Mouse (Mus musculus): ENCODE measurements at regions not wholly inside any gene's neighbourhood (a gene's known extent, or its start where the extent isn't known, plus 50 kb on each side); places are given as distances from the start of the nearest gene placed in this dataset.

GRCm38 (mm10) chr6:117237096-117237495 lies 68.8 kb downstream of the Cxcl12 start:
- in situ Hi-C loops (cut with MseI, MboI): no loop called here

DNA sequence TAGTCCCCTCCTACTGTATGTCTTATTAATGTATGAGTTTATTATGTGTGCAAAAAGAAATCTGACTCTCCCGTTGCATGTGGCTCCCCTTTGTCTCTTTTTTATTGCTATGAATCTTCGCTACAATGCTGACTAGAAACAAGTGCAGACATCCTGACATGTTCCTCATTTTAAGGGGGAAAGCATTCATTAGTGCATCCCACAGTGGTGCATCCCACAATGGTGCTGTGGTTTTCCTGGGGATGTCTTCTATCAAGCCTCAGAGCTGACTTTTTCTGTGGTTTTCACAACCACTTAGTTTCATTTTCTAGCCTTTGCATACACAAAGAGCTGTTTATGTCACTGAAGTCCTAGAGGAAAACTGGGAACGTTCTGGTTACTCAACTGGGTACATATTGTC lies 72.9 kb downstream of the Cxcl12 start:
- in situ Hi-C loops (cut with MseI, MboI): no loop called here

- in situ Hi-C loops (cut with MseI, MboI): no loop called here
Observed at GRCm38 (mm10) chr6:117245398-117245797, 77.1 kb downstream of the Cxcl12 start.

GRCm38 (mm10) chr6:117245849-117246248 lies 77.5 kb downstream of the Cxcl12 start:
- in situ Hi-C loops (cut with MseI, MboI): no loop called here

GRCm38 (mm10) chr6:117249230-117249921 lies 81.0 kb downstream of the Cxcl12 start:
- in situ Hi-C loops (cut with MseI, MboI): no loop called here

- in situ Hi-C loops (cut with MseI, MboI): no loop called here
Observed at GRCm38 (mm10) chr6:117250051-117250450, 81.7 kb downstream of the Cxcl12 start.

DNA sequence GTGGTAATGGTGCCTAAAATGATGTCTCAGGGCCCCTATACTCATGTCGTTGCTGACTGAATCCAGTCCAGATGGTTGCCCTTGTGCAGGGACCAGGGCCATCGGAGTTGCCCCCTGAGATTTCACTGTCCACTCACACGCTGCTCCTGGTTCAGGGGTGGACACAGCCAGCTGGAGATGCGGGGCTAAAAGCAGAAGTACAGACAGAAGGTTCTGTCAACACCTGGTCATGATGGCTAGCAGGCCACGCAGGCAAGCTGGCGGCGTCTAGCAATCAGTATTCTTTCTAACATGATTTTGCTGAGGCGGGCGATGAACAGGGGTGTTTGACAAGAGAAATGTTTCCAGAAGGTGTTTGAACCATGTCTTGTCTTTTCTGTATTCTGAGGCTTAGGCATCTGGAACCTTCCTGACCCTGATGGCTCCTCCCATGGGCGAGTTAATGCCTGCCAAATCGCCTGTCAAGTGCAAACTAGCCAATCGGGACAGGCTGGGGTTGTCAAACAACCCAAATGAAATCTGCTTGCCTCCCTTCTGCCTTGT lies 83.1 kb downstream of the Cxcl12 start:
- in situ Hi-C loops (cut with MseI, MboI): no loop called here

- in situ Hi-C loops (cut with MseI, MboI): no loop called here
Observed at GRCm38 (mm10) chr6:117252361-117252760, 84.0 kb downstream of the Cxcl12 start.

DNA sequence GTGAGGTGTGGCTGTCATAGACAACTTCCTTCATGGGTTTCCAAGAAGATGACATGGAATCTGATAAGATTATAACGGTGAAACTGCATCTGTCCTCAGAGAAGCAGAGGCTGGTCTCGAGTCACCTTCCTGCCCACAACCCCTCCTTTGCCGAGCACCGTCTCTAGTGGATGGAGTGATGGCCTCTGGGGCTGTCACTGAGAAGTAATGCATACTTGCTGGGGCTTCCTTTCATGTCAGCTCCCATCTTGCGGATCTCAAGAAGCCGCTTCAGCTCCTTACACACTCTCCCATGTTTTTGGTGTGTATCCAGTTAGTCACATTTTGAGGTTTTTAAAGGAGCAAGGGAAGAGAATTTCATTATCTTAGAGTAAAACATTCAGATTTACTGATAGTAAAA lies 84.7 kb downstream of the Cxcl12 start:
- in situ Hi-C loops (cut with MseI, MboI): no loop called here

DNA sequence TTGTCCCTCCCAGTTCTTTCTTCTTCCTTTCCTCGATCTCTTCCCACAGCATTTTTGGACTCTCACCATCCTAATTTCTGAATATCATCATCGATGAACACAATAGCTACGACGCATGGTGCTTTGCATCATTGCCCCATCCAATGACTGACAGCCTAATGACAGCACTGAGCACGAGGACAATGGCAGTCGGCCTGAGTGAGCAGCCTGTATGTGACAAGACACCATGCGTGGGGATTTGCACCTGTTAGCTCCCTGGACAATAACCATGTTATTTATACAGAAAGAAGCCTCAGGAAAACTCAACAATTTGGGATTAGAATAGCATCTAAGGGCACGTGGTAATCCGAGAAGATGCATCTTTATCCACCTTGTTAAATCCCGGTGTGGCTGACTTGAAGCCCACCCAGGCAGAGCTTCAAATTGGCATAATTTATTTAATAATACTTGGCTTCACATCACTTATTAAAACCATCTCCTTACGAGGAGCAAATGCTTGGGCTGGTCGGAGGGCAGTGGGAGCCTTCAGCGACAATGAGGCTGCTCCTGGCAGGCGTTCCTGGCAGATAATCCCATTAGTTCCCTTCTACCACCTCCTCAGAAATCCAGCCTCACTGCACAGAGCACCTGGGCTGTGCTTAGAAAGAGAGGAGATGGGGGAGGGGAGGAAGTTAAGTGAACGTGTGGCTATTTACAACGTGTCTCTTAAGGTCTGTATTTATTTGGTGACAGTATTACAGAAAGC lies 85.4 kb downstream of the Cxcl12 start:
- in situ Hi-C loops (cut with MseI, MboI): no loop called here

- in situ Hi-C loops (cut with MseI, MboI): no loop called here
Observed at GRCm38 (mm10) chr6:117254620-117255228, 86.4 kb downstream of the Cxcl12 start.

GRCm38 (mm10) chr6:117255399-117256098 lies 87.2 kb downstream of the Cxcl12 start:
- in situ Hi-C loops (cut with MseI, MboI): no loop called here

DNA sequence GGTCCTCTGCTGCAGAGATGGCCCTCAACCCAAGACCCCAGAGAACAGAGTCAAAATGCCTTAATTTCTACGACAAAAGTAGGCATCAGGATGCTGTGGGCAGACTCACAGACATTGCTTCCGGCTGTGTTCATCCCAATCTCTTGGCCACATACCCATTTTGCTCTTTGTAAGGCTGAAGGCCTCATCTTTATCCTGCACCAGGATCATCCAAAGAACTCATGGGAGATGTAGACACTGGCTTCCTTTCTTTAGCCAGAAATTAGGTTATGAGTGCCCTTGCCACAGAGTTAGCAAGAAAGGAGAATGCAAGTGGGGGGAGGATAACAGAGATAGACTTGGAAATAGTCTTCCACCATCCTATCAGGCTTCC lies 87.8 kb downstream of the Cxcl12 start:
- in situ Hi-C loops (cut with MseI, MboI): no loop called here

GRCm38 (mm10) chr6:117257591-117257990 lies 89.3 kb downstream of the Cxcl12 start:
- in situ Hi-C loops (cut with MseI, MboI): no loop called here

GRCm38 (mm10) chr6:117267906-117268305 lies 99.6 kb downstream of the Cxcl12 start:
- in situ Hi-C loops (cut with MseI, MboI): no loop called here

GRCm38 (mm10) chr6:117268376-117268775 lies 100.0 kb downstream of the Cxcl12 start:
- in situ Hi-C loops (cut with MseI, MboI): no loop called here

GRCm38 (mm10) chr6:117270261-117270660 lies 101.9 kb downstream of the Cxcl12 start:
- in situ Hi-C loops (cut with MseI, MboI): no loop called here

DNA sequence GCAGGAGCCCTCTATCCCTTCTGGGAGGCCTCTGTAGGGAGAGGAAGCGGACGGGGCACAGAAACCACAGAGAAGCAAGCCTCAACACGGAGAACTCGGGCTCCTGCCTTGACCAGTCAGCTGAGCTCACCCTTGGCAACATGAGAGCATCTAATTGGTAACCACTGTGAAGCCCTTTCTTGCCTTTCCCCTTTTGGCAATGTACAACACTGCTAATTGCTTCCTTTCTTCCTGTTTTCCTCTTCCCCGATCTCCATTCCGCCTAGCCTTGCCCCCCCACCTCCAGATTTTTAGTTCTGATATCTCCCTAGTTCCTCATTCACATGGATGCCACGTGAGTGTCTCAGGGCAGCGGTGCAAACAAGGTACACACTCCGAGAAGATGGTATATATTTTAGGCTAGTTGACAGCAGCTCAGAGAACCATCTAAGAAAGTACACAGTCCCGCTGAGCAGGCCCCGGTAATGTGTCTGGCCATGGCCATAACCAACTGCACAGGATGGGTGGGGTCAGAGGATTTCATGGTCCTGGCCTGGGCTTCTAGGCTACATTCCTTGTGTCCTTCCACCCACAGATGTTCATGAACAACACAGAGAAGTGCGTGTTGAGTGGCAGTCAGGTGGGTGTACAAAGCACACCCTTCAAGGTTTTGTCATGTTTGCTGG lies 103.4 kb downstream of the Cxcl12 start:
- in situ Hi-C loops (cut with MseI, MboI): no loop called here

DNA sequence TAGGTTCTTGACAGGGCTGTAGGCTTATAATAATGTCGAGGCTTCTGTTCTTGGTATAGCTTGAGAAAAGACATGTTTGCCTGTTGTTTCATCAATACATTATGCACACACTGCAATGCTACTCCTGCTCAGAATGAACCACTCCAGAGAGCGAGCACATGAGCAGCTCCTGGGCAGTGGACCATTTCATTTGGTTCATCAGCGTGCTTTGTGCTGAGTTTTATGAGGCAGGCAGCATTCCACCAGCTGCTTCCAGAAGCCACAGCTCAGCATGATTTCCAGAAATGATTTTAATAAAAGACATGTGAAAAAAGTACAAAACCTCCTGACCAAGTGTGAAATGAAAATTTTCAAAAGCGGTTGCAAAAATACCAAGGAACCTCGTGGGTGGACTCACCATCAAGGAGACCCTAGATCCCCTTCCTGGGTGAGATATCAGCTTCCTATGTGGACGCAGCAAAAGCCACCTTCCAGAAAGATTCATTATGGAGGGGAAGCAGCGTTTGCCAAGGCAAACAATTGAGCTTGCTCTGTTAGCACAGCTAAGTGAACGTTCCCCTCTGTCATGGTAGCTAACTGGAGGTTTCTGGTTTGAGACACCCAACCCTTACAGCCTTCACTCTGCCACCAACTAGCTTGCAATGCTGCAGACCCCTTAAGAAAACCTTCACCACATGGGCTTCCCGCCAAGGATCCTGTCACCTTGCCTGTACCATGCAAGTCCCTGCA lies 104.1 kb downstream of the Cxcl12 start:
- in situ Hi-C loops (cut with MseI, MboI): no loop called here

DNA sequence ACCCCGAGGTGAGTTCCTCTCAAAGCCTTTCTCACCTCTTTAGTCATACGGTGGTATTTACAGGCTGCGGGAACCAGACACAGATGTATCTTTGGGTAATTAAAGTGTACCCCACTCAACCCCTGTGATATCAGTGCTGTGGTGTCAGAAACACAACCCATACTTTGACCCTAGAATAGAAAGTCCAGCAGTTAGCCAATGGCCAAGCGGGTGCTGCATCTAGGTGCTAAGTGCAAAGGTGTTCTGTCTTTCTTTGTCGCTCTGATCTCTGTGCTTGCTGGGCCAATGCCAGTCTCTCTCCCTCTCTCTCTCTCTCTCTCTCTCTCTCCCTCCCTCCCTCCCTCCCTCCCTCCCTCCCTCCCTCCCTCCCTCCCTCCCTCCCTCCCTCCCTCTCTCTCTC lies 107.6 kb downstream of the Cxcl12 start:
- in situ Hi-C loops (cut with MseI, MboI): no loop called here

DNA sequence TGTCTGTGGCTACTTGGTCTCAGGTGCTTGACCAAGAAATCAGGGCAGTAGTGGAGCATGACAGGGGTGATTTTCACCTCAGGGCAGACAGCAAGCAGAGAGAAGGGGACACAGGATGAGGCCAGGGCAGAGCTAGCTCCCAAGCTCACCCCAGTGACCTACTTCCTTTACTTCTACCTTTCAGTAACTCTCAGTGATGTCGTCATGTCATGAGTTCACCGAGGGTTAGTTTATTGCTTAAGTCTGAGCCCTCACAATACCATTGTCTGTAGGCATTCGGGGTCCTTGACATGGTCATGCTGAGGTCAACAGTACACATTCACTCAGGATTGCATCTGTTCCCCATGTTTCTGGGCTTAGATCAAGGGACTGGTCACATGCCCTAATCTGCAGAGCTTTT lies 108.5 kb downstream of the Cxcl12 start:
- in situ Hi-C loops (cut with MseI, MboI): no loop called here
